Mouse (Mus musculus): ENCODE data around the gene Tuft1.

DNA sequence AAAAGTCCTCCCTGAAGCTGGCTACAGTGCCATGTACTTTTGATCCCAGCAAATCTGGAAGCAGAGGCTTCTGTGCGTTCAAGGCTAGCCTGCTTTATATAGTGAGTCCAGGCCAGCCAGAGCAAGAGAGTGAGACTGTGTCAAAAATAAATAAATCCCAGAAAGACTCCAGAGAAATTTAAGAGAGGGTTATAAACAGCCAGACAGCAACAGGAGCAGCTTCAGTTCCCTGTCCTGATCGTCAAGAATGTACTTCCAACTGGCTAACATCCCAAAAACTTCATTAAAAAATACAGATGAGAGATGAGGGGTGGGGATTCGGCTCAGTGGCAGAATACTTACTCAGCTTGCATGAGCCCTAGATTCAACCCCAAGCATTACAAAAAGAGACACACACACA, 93.5 kb downstream of the Tuft1 start:
- TF ChIP-seq CTCF (IDR thresholded peaks at IDR 0.05; ENCODE audit: insufficient read depth, low read depth, low read length) (no peak), POLR2A (IDR thresholded peaks at IDR 0.05; ENCODE audit: insufficient read depth, low read depth, low read length) (no peak)

All from olfactory bulb, adult 2 months (tissue).